Mouse (Mus musculus) megakaryocyte, adult 5-6 weeks (primary cell): ENCODE data around the gene Trim7. TPM values are rescaled to one million over a fixed set of nuclear protein-coding genes. Genes with fewer than 3 reads are reported as not detected.

Source experiments
- ATAC-seq: 2 replicates; pipeline ENCODE4 v1.8.0; 2016; ENCODE audit warnings: mild to moderate bottlenecking, inconsistent platforms; ENCODE audit not compliant: poor library complexity, severe bottlenecking
- total RNA-seq, 2 experiments: library from RNA; stranded (forward) in 1 of 2; stranded (reverse) in 1 of 2; fragments of 153-499, 151-499 nt in 1 of 2; fragments of 221-1000, 200-1000 nt in 1 of 2; gene quantifications; 2 replicates each; pipeline versions ENCODE4 v1.2.3 to v1.2.4; 2015 to 2017

The Trim7 gene
- total RNA-seq, 2 experiments from 2014 or later = 0.18 to 0.51 TPM

- ATAC-seq = peak; percentile 66
Observed at GRCm38 (mm10) chr11:48823536-48823972, 2.4 kb upstream of the Trim7 start.

GRCm38 (mm10) chr11:48824311-48824830, 1.6 kb upstream of the Trim7 start:
- ATAC-seq = no peak

GRCm38 (mm10) chr11:48826752-48827096, 784 bp downstream of the Trim7 start:
- no peak for ATAC-seq

- no peak for ATAC-seq
Observed at GRCm38 (mm10) chr11:48827926-48828325, 2.0 kb downstream of the Trim7 start.

- ATAC-seq = no peak
Observed at GRCm38 (mm10) chr11:48830279-48830678, 4.3 kb downstream of the Trim7 start.

- no peak for ATAC-seq
Observed at GRCm38 (mm10) chr11:48831273-48831672, 5.3 kb downstream of the Trim7 start.

GRCm38 (mm10) chr11:48833078-48833730, 7.3 kb downstream of the Trim7 start:
- ATAC-seq = no peak; the same call in 1 of the 2 replicates

- peak; percentile 60 for ATAC-seq
Observed at GRCm38 (mm10) chr11:48833731-48834639, 8.0 kb downstream of the Trim7 start.

- ATAC-seq = no peak
Observed at GRCm38 (mm10) chr11:48835923-48836322, 10.0 kb downstream of the Trim7 start.

GRCm38 (mm10) chr11:48836990-48837309, 11.0 kb downstream of the Trim7 start:
- peak; percentile 0; the same call in 1 of the 2 replicates for ATAC-seq

GRCm38 (mm10) chr11:48837310-48838180, 11.6 kb downstream of the Trim7 start:
- peak; percentile 31 for ATAC-seq

- peak; percentile 50 for ATAC-seq
Observed at GRCm38 (mm10) chr11:48838181-48838797, 12.3 kb downstream of the Trim7 start.

GRCm38 (mm10) chr11:48838879-48839680, 13.1 kb downstream of the Trim7 start:
- ATAC-seq = no peak

- no peak for ATAC-seq
Observed at GRCm38 (mm10) chr11:48840805-48841204, 14.9 kb downstream of the Trim7 start.

GRCm38 (mm10) chr11:48841213-48841612, 15.3 kb downstream of the Trim7 start:
- ATAC-seq = no peak

- no peak for ATAC-seq
Observed at GRCm38 (mm10) chr11:48842378-48842792, 16.4 kb downstream of the Trim7 start.

GRCm38 (mm10) chr11:48843202-48843601, 17.3 kb downstream of the Trim7 start:
- no peak for ATAC-seq

GRCm38 (mm10) chr11:48844309-48844708, 18.4 kb downstream of the Trim7 start:
- ATAC-seq = no peak

- no peak for ATAC-seq
Observed at GRCm38 (mm10) chr11:48845244-48845815, 19.4 kb downstream of the Trim7 start.
